Mouse (Mus musculus): Measurements from ENCODE around the gene Dct. TPM values are rescaled to one million over a fixed set of nuclear protein-coding genes. Genes with fewer than 3 reads are reported as not detected.

The Dct gene
- polyA plus RNA-seq (2012; ENCODE audit: insufficient read depth, low replicate concordance), result not detected in 2 replicates

GRCm38 (mm10) chr14:118051975-118052630, at the start of gene Dct:
TSS of gene Dct (minus strand) at chr14:118052244.
- Histone ChIP-seq H3K4me1 (no peaks in the 10 kb centered on the region), H3K36me3 (replicated peaks; ENCODE audit: low read length) (no peaks in the 10 kb centered on the region), H3K9me3 (peaks cover 30% of the 10 kb centered on the region), H3K27me3 (replicated peaks) (peaks cover 3% of the 10 kb centered on the region), H3K4me3 (replicated peaks) (no peak within 1 kb of the TSS)
- TF ChIP-seq FLI1 (IDR thresholded peaks at IDR 0.05; ENCODE audit: low read length) (no peak), GATA1 (IDR thresholded peaks at IDR 0.05; ENCODE audit: borderline replicate concordance, low read length) (no peak)

- H3K27me3 ChIP-seq (replicated peaks), result peaks cover 1% of the 10 kb centered on the region
- peaks cover 18% of the 10 kb centered on the region for H3K9me3 ChIP-seq
- H3K36me3 ChIP-seq (replicated peaks; ENCODE audit: low read length), result no peaks in the 10 kb centered on the region
- peaks cover 13% of the 10 kb centered on the region for H3K4me1 ChIP-seq
- H3K4me3 ChIP-seq (replicated peaks), result no peak overlapping the region
- TF ChIP-seq FLI1 (IDR thresholded peaks at IDR 0.05; ENCODE audit: low read length) (no peak), GATA1 (IDR thresholded peaks at IDR 0.05; ENCODE audit: borderline replicate concordance, low read length) (no peak)
These were observed 49.4 kb upstream of the Dct start for GRCm38 (mm10) chr14:118101227-118101990.

- Histone ChIP-seq H3K36me3 (replicated peaks; ENCODE audit: low read length) (no peaks in the 10 kb centered on the region), H3K9me3 (0 out of 2 replicates have a peak, but pooled peaks cover 3% of the 10 kb centered on the region), H3K4me1 (peaks cover 13% of the 10 kb centered on the region), H3K27me3 (replicated peaks) (peaks cover 5% of the 10 kb centered on the region), H3K4me3 (replicated peaks) (peak overlapping the region; percentile 51)
- TF ChIP-seq GATA1 (IDR thresholded peaks at IDR 0.05; ENCODE audit: borderline replicate concordance, low read length) (no peak), FLI1 (IDR thresholded peaks at IDR 0.05; ENCODE audit: low read length) (no peak)
These were observed 46.2 kb upstream of the Dct start for GRCm38 (mm10) chr14:118098265-118098664.

GRCm38 (mm10) chr14:118089806-118090392, 37.9 kb upstream of the Dct start:
- peaks cover 11% of the 10 kb centered on the region for H3K27me3 ChIP-seq (replicated peaks)
- TF ChIP-seq GATA1 (IDR thresholded peaks at IDR 0.05; ENCODE audit: borderline replicate concordance, low read length), result no peak
- no peak for TF ChIP-seq FLI1 (IDR thresholded peaks at IDR 0.05; ENCODE audit: low read length)
- H3K9me3 ChIP-seq, result no peaks in the 10 kb centered on the region

GRCm38 (mm10) chr14:118089215-118089805, 37.3 kb upstream of the Dct start:
- Histone ChIP-seq H3K36me3 (replicated peaks; ENCODE audit: low read length) (no peaks in the 10 kb centered on the region), H3K27me3 (replicated peaks) (peaks cover 11% of the 10 kb centered on the region)
- TF ChIP-seq FLI1 (IDR thresholded peaks at IDR 0.05; ENCODE audit: low read length) (no peak), GATA1 (IDR thresholded peaks at IDR 0.05; ENCODE audit: borderline replicate concordance, low read length) (no peak)

More at GRCm38 (mm10) chr14:118089806-118090392, 37.9 kb upstream of the Dct start:
- H3K4me1 ChIP-seq, result peaks cover 16% of the 10 kb centered on the region
- H3K4me3 ChIP-seq (replicated peaks), result peak overlapping the region; percentile 93
- H3K36me3 ChIP-seq (replicated peaks; ENCODE audit: low read length), result no peaks in the 10 kb centered on the region

GRCm38 (mm10) chr14:118088437-118089207, 36.6 kb upstream of the Dct start:
- Histone ChIP-seq H3K4me3 (replicated peaks) (peak overlapping the region; percentile 93), H3K4me1 (peaks cover 16% of the 10 kb centered on the region), H3K9me3 (no peaks in the 10 kb centered on the region), H3K36me3 (replicated peaks; ENCODE audit: low read length) (no peaks in the 10 kb centered on the region), H3K27me3 (replicated peaks) (peaks cover 9% of the 10 kb centered on the region)
- no peak for TF ChIP-seq FLI1 (IDR thresholded peaks at IDR 0.05; ENCODE audit: low read length)
- TF ChIP-seq GATA1 (IDR thresholded peaks at IDR 0.05; ENCODE audit: borderline replicate concordance, low read length), result no peak

More at GRCm38 (mm10) chr14:118089215-118089805, 37.3 kb upstream of the Dct start:
- H3K4me3 ChIP-seq (replicated peaks), result peak overlapping the region; percentile 93
- H3K4me1 ChIP-seq, result peaks cover 16% of the 10 kb centered on the region
- H3K9me3 ChIP-seq, result no peaks in the 10 kb centered on the region

- peaks cover 23% of the 10 kb centered on the region for H3K4me1 ChIP-seq
- TF ChIP-seq FLI1 (IDR thresholded peaks at IDR 0.05; ENCODE audit: low read length) (no peak), GATA1 (IDR thresholded peaks at IDR 0.05; ENCODE audit: borderline replicate concordance, low read length) (no peak)
- peaks cover 8% of the 10 kb centered on the region for H3K27me3 ChIP-seq (replicated peaks)
- no peak overlapping the region for H3K4me3 ChIP-seq (replicated peaks)
- no peaks in the 10 kb centered on the region for H3K36me3 ChIP-seq (replicated peaks; ENCODE audit: low read length)
- H3K9me3 ChIP-seq, result no peaks in the 10 kb centered on the region
These were observed 34.4 kb upstream of the Dct start for GRCm38 (mm10) chr14:118086271-118087035.

- Histone ChIP-seq H3K9me3 (no peaks in the 10 kb centered on the region), H3K36me3 (replicated peaks; ENCODE audit: low read length) (no peaks in the 10 kb centered on the region), H3K4me1 (peaks cover 15% of the 10 kb centered on the region), H3K27me3 (replicated peaks) (peaks cover 6% of the 10 kb centered on the region), H3K4me3 (replicated peaks) (no peak overlapping the region)
- TF ChIP-seq GATA1 (IDR thresholded peaks at IDR 0.05; ENCODE audit: borderline replicate concordance, low read length) (no peak), FLI1 (IDR thresholded peaks at IDR 0.05; ENCODE audit: low read length) (no peak)
These were observed 31.8 kb upstream of the Dct start for GRCm38 (mm10) chr14:118083851-118084250.
